Mouse (Mus musculus) induced T-regulatory cell, adult 2 months (primary cell): ENCODE measurements around the gene Btaf1.
A peak's percentile ranks its signal among the peaks of the same experiment; 100 is the strongest.

Experiments
- DNase-seq: peaks from one replicate; pipeline ENCODE4 v3.0.0-alpha.2; 2012; ENCODE audit warnings: low read depth

The Btaf1 gene

GRCm38 (mm10) chr19:37022146-37022545 is 96.3 kb downstream of the Btaf1 start:
- DNase-seq = no peak

DNA sequence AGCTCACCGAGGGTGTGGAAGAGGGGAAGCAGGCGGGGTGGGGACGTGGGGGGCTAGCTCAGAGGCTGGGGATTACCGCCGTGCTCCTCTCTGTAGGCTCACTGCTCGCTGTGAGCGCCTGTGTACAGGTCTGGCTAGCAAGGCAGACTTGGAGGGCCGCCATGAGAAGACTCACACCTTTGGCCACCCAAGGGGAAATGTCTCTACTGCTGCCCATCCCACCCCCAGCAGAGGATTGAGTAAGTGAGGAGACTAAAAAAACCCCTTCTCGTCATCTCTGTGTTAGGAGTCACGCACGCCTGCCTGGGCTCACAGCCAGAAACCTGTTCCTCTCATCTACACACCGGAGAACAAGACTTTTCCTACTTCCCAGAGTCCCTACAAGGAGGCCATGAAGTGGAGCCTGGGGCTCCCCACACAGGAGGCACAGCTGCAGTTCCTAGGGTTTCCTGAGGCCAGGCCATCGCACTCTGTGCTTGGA is 100.0 kb downstream of the Btaf1 start:
- DNase-seq = no peak

GRCm38 (mm10) chr19:37026408-37026807 is 100.5 kb downstream of the Btaf1 start:
- no peak for DNase-seq

GRCm38 (mm10) chr19:37029771-37030170 is 103.9 kb downstream of the Btaf1 start:
- no peak for DNase-seq

DNA sequence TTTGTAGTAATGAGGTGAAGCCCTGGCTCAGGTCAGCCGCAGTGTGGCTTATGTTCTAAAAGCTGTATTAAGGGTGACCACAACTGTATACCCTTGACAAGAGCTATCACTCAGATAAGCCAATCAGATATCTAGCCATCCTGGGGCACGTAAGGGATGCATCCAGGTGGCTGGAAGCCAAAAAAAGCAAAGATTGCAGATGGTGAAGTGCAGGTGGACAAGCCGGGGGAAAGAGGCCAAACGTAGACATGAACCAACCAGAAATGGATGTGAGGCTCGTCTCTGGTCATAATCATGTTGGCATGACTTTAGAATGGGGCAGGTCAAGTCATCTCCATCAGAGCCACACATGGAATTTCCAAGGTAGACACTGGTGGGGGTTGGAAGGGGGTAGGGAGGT is 105.6 kb downstream of the Btaf1 start:
- no peak for DNase-seq

GRCm38 (mm10) chr19:37032364-37032763 is 106.5 kb downstream of the Btaf1 start:
- no peak for DNase-seq

- no peak for DNase-seq
Observed at GRCm38 (mm10) chr19:37040906-37041305, 115.0 kb downstream of the Btaf1 start.

- no peak for DNase-seq
Observed at GRCm38 (mm10) chr19:37044431-37044830, 118.6 kb downstream of the Btaf1 start.

GRCm38 (mm10) chr19:37048507-37048906 is 122.6 kb downstream of the Btaf1 start:
- DNase-seq = no peak

- DNase-seq = peak; percentile 50
Observed at GRCm38 (mm10) chr19:37050643-37051345, 124.9 kb downstream of the Btaf1 start.

DNA sequence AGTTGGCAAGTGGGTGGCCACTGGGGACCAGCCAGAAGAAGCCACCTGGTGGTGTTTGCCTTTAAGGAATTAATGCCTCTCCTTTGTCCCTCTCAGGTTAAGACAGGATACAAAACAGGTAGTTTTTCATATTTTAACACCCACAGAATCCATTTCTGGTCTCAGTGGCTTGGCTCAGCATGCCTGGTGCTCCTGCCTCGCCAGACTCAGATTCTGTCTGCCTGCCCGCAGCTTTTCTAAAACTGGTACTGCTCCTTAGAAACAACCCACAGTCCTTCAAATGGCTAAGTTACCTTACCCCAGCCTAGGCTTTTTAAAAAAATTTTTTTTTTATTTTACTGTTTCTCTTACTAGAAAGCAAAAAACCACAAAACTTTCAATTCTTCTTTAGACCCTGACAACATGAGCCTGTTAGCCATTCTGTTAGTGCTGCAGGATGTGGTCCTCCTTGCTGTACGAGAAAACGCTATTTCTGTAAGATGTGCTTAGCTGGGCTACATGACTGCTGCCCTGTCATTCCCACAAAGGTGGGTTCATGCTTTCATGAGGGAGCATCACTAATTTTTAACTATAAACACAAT is 130.2 kb downstream of the Btaf1 start:
- no peak for DNase-seq

GRCm38 (mm10) chr19:37057161-37057905 is 131.5 kb downstream of the Btaf1 start:
- DNase-seq = no peak

DNA sequence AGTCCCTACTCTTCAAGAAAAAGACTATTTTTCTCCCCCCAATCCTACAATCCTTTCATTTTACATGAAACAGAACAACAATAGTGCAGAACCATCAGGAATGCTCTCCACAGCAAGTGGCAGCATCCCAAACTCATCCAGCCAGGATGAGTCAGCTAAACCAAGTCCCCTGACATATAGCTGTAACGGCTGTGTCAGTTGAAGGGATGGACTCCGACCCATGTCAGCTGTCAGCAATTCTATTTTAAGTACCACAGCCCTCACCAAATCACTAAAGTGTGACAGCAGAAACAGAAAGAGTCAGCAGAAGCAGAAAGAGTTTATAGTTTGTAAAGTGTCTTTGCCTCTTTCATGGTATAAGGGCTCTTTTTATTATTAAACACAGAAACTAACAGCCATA is 133.7 kb downstream of the Btaf1 start:
- no peak for DNase-seq

DNA sequence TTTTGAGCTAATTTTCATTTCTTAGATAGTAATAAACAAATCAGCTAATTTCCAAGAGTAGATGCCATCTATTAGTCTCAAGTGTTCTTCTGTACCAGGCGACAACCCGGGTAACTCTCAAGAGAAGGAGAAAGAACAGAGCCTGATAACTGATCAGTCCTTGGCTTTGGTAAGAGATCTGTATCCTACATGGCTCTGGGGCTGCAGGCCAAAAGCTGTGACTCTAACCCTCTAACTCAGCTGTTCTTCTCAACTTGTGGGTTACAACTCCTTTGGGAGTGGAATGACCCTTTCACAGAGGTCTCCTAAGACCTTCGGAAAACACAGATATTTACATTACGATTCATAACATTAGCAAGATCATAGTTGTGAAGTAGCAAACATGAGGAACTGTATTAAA is 134.2 kb downstream of the Btaf1 start:
- DNase-seq = no peak
